Mouse (Mus musculus): ENCODE results near the gene Tcl1b3.
"Not testable (repeated sequence)": the region's sequence is repeated elsewhere in the genome, so short reads cannot be mapped to it uniquely, and the experiment has no call there.

Tcl1b3 gene

DNA sequence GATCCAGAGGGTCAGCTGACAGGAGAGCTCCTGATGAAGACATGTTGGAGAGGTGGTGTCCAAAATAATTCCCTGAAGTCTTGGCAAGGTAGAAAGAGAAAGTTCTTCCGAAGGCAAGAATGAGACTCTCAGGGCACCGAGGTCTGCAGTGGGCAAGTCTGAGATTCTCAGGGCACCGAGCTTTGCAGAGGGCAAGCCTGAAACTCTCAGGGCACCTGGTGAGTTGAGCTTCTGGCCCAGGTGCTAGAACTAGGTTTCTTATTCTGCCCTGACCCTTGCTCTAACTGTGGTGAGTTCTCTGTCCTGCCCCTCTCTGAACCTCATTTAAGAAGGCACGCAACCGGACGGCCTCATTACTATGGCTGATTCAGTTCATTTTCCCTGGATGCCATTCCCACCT, at the start of gene Tcl1b3:
Gene Tcl1b3, plus strand, starts transcription at position 301 of the 400 bp plus-strand sequence.
- not testable (repeated sequence) for DNase-seq

DNA sequence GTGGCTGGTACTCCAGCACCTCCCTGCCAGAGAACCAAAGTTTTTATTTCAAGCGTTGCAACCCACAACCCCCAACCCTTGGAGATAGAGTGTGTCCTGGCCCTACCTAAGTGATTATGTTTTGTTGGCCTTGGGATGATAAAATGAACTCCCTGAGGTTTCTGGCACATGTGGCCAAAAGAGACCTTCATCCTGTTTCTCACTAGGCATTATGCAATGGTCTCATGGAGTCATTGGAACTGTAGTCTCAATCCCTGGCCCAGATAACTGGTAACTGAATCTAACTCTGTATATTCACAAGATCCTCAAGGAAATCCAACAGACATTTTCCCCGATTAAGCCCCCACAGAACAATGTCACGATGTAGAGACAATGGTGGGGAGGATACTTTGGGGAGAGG, 47.7 kb upstream of the Tcl1b3 start:
- no peak for DNase-seq

DNA sequence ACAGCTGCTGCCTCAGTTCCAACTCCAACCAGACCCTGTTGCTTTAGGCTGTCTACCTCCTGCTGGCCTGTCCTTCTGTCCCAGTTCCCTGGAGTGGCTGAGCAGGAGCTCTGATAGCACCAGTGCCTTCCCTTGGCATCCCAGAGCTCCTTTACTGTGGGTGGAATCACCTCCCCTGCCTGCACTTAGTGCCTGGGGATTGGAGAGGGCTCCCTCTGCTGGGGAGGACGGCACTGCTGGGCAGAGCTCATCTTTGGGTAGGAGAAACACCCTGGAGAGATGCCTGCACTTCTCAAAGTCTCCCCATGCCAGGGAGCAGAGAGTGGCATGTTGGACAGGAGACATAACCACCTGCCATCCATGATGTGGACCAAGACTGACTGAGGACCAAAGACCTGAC, 45.9 kb upstream of the Tcl1b3 start:
- DNase-seq: not testable (repeated sequence)

DNA sequence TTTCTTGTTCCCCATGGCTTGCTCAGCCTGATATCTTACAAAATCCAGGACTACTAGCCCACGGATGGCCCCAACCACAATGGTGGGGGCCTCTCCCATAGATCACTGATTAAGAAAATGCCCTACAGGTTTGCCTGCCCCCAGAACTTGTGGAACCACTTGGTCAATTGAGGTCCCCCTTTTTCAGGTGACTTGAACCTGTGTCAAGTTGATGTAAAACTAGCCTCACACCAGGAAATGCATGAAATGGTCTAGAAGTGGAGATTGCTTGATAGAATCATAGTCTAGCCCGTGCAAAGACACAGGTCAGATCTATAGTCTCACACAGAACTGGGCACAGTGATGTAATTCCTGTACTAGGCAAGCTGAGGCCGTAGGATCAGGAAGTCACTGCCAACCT, 45.1 kb upstream of the Tcl1b3 start, which contains the start of gene Tcl1b2:
Gene Tcl1b2, plus strand, starts transcription at position 301 of the 400 bp plus-strand sequence.
- no peak for DNase-seq

DNA sequence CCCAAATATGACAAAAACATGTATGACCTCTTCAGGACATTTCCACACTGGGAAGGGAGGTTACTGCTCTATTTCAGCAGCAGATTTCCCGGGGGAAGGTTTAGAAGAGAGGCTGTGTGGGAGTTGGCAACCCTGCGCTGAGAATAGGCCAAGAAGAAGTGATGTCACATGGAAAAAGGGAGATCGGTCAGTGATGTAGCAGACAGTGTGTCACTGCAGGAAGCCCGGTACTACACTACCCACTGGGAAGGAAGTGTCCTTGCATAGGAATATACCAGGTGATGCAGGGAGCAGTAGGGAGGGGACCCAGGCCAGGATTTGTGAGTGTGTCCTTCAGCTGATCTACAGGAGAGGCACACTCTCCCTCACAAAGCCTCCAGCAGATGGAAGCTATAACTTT, 35.6 kb upstream of the Tcl1b3 start:
- DNase-seq: peak in 1 of 2 experiments; percentile 5

DNA sequence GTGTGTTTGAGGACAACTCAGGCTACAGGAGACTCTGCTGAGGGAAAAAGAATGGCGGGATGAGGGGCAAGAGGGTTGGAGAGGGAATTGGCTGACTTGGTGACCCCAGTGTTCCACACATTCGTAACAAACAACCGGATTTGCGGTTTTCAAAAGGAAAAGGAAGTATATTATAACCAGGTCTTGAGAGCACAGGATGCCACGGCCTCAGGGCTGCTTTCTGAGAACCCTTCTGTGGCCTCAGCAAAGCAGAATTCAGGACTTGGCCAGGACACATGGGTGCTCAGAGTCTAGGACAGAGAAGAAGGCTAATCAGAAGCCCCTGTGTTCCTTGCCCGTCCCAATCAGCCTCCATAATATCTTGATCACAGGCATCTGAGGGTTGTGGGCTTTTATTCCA, 32.0 kb upstream of the Tcl1b3 start:
- no peak for DNase-seq

DNA sequence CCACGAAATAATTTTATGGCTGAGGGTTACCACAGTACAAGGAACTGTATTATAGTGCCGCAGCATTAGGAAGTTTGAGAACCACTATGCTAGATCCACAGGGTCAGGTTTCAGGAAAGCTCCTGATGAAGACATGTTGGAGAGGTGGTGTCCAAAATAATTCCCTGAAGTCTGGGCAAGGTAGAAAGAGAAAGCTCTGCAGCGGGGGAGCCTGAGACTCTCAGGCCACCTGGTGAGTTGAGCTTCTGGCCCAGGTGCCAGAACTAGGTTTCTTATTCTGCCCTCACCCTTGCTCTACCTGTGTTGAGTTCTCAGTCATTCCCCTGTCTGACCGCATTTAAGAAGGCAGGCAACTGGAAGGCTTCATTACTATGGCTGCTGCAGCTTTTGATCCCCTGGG, 31.5 kb upstream of the Tcl1b3 start, which contains the start of gene Tcl1b1:
Gene Tcl1b1, plus strand, starts transcription at position 301 of the 400 bp plus-strand sequence.
- no peak for DNase-seq

DNA sequence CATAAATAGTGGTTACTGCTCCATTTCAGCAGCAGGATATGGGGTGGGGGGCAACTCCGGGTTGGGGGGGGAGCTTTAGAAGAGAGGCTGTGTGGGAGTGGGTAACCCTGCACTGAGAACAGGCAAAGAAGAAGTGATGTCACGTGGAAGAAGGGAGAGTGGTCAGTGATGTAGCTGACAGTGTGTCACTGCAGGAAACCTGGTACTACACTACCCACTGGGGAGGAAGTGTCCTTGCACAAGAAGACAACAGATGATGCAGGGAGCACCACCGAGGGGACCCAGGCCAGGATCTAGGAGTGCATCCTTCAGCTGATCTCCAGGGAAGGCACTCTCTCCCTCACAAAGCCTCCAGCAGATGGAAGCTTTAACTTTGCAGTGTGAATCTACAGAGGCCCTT, 24.1 kb upstream of the Tcl1b3 start:
- DNase-seq: no peak

DNA sequence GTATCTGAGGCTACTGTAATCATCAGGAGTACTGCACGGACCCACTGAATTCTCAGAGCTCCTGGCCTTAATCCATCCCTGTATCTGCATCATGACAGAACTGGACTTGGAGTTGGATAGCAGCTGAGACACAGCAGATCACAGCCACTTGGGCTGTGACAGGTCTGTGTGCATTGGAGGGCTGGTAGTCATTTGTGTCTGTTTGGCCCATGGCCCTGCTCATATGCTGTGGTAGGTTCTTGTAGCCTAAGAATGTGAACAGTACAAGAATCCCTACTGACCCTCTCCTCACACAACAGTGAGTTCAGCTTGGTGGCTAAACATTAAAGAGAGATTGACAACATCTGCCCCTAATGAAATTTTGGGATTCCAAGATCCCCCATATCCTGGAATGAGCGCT, 17.5 kb upstream of the Tcl1b3 start:
- DNase-seq: no peak

DNA sequence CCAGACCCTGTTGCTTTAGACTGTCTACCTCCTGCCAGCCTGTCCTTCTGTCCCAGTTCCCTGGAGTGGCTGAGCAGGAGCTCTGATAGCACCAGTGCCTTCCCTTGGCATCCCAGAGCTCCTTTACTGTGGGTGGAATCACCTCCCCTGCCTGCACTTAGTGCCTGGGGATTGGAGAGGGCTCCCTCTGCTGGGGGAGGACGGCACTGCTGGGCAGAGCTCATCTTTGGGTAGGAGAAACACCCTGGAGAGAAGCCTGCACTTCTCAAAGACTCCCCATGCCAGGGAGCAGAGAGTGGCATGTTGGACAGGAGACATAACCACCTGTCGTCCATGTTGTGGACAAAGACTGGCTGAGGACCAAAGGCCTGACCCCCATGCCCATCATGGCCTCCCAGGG, 16.5 kb upstream of the Tcl1b3 start:
- peak; percentile 75 to 79 for DNase-seq

DNA sequence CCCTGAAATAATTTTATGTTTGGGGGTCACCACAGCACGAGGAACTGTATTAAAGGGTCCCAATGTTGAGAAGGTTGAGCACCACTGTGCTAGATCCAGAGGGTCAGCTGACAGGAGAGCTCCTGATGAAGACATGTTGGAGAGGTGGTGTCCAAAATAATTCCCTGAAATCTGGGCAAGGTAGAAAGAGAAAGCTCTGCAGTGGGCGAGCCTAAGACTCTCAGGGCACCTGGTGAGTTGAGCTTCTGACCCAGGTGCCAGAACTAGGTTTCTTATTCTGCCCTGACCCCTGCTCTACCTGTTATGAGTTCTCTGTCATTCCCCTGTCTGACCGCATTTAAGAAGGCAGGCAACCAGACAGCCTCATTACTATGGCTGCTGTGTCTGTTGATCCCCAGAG, 14.8 kb upstream of the Tcl1b3 start, which contains the start of gene Tcl1b5:
Gene Tcl1b5, plus strand, starts transcription at position 301 of the 400 bp plus-strand sequence.
- not testable (repeated sequence) for DNase-seq

DNA sequence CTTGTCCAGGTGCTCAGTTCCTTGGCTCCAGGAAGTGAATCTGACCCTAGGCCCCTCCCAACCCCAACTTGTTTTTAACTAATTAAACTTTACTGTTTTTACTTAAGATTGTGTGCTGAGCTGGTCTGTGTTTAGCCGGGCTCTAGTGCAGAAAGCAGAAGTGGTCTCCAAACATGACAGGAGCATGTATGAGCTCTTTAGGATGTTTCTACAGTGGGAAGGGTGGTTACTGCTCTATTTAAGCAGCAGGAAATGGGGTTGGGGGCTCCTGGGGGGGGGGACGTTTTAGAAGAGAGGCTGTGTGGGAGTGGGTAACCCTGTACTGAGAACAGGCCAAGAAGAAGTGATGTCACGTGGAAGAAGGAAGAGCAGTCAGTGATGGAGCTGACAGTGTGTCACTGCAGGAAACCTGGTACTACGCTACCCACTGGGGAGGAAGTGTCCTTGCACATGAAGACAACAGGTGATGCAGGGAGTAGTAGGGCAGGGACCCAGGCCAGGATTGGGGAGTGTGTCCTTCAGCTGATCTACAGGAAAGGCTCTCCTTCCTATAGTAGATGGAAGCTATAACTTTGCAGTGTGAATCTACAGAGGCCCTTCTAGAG, 9.7 kb upstream of the Tcl1b3 start:
- not testable (repeated sequence) for DNase-seq

DNA sequence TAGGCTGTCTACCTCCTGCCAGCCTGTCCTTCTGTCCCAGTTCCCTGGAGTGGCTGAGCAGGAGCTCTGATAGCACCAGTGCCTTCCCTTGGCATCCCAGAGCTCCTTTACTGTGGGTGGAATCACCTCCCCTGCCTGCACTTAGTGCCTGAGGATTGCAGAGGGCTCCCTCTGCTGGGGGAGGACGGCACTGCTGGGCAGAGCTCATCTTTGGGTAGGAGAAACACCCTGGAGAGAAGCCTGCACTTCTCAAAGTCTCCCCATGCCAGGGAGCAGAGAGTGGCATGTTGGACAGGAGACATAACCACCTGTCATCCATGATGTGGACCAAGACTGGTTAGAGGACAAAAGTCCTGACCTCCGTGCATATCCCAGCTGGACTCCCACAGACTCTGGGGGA, 1.9 kb upstream of the Tcl1b3 start:
- DNase-seq: peak; percentile 15 to 30

DNA sequence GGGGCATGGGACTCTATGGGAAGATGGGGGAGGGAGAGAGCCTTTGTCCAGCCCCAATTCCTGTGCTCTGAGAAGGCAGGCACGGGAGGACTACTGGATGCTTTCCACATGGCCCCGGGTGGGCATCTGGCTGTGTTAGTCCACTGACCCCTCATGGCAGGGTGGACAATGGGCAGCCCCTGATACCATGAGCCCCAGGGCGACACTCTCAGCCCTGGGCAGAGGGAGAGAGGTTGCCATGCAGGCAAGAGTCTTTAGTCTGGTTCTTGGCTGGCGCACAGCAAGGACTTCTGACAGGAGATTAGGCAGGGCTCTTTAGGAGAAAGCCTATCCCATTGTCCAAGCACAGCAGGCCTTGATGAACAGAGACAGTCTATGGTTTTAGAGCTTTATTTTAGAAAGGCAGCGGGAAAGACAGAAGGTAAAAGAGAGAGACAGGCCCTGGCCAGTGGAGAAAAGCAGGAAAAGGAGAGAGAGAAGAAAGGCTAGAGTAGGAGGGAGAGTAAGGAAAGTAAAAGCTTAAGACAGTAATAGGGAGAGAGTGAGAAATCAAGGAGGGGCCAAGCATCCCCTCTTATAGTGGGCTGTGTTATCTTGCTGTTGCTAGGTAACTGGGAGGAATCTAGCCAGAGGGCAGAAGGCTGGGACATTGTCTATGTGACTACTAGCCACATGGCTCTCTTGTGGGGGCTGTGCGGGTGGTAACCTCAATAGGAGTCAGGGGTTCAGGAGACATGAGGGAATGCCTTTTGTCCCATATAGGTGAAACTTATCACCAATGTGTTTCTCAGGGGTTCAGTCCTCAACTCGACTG, 9.0 kb downstream of the Tcl1b3 start:
- not testable (repeated sequence) for DNase-seq

DNA sequence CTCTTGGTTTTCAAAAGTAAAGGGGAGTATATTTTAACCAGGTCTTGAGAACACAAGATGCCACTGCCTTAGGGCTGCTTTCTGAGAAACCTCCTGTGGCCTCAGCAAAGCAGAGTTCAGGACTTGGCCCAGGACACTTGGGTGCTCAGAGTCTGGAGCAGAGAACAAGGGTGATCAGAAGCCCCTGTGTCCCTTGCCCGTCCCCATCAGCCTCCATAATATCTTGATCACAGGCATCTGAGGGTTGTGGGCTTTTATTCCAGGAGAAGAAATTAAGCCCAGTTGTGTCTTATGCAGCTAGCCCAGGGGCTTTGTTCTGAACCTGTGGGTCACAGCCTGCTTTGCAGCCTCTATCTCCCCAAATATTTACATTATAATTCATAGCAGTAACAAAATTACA, 10.8 kb downstream of the Tcl1b3 start, which contains the start of gene Tcl1b4:
Gene Tcl1b4, plus strand, starts transcription at position 301 of the 400 bp plus-strand sequence.
- DNase-seq: not testable (repeated sequence)

DNA sequence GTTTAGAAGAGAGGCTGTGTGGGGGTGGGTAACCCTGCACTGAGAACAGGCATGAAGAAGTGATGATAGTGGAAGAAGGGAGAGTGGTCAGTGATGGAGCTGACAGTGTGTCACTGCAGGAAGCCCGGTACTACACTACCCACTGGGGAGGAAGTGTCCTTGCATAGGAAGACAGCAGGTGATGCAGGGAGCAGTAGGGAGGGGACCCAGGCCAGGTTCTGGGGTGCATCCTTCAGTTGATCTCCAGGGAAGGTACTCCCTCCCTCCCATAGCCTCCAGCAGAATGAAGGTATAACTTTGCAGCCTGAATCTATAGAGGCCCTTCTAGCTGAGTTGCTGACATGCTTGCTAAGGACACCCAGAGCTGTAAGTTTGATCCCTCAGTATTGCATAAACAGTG, 16.2 kb downstream of the Tcl1b3 start:
- no peak for DNase-seq

DNA sequence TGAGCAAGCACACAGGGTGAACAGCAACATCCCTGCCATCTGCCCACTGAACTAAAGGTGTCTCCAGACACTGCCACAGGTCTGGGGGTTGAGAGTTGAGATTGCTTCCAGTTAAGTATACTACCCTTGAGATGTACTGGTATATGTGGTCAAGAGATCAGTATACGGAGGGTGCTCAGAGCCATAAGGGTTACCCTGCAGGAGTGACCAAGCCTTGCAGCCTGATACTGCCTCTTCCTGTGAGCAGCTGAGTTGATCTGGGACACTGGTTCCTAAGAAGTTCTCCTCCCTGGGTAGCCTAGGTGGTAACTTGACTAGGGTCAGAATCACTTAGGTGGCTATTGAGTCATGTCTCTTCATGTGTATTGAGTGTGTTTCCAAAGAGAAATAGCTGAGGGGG, 17.6 kb downstream of the Tcl1b3 start:
- no peak for DNase-seq

DNA sequence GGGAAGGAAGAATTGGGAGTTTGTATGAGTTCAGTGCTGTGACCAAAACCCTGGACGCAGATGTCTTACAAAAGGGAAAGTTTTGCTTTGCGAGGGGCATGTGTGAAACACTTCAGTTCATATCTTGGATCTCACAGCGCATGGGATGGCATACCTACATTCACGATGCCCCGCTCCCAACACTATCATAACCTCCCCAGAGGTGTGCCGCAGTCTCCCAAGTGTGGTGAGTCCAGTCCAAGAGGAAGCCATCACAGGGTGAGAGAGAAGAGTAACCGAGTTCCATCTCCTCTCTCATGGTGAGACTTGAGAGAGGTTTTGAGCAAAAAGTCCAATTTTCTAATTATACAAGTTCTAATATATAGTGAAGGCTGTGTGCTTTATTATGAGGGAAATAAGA, 18.4 kb downstream of the Tcl1b3 start:
- no peak for DNase-seq

DNA sequence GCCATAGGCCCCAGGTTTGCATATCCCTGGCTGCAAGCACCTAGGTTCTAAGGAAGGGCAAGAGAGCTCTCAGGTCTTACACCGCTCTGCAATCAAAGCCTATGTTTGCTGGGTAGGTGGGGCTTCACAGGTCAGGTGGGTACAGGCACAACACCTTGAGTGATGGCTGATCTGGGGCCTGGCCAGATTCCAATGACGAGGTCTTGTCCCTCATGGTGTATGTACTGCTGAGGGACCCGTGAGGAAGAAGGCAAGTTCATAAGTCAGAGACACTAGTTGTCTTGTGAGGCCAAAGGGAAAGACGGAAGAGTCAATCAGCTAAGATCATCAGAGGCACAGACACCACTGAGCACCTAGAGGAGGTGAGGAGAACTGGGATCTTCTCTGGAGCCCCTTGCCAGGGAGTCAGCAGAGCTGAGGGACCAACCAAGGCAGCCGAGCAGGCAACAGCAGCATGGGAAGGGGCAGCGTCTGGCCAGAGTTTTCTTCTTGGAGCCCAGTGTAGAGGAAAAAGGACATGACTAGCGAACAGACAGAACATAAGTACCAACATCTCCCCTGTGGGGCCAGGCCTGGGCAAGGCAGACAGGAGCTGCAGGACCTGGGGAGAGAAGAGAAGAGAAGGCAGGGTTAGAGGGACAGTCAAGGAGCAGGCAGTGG, 26.4 kb downstream of the Tcl1b3 start:
- DNase-seq: no peak

DNA sequence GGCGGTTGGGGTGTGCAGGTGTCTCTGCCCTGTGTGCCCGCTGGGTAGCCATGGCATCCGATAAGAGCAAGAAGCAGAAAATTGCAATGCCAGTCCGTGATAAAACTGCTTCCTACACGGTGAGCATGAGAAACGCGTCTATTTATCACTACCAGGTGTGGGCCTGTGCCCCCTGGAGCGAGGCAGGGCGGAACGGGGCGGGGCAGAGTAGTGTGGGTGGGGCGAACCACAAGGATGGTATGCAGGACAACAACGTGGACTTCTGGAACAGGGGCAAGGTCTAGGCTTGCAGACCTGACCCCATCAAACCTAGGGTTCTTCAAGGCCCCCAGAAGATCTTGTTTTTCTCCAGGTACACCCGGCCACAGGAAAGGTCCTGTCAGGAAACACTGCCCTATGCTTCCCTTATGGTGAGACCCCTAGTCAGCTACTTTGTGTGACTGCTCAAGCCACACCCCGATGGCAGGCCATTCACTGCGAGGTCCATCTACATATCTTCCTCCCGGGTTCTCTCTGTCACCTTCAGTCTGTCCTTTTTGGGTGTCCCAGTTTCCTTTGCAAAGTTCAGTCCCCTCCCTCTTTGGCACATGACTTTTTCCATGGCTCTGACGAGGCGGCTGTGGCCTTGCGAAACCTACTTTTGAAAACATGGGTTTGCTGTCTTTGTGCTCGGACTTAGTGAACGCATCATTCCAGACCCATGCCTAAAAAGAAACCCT, 31.9 kb downstream of the Tcl1b3 start, which contains the start of gene Tcl1:
Gene Tcl1, minus strand, starts transcription at position 193 of the 719 bp plus-strand sequence.
- DNase-seq: no peak

DNA sequence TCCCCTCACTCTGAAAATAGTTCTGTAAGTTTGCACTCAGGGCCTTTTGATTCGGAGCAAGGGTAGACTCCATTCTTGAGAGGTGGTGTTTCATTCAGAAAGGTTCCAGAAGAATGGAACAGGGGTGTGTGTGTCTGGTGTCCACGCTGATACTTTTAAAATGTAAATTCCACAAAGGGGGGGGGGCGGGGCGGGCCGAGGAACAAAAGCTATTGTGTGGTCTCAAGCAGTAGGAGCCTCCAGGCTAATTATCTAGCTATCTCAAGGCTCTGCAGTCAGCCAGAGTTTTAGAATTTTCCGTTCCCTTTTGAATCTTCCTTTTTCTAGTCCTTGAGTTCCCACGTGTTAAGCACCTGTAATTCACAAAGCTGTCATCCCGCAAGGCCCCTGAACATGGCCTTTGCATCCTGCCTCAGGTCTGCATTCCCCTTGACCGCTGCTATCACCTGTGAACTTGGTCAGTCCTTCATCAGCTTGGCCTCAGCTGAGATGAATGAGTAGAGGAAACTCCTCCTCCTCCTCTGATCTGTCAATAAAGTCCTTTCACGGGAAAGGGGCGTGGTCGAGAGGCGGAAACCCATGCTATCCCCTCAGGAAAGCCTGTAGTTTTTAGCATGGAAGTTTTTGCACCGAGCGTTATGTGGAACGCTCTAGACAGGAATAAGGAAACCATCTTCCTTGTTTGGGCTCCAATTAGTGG, 33.9 kb downstream of the Tcl1b3 start:
- no peak for DNase-seq

DNA sequence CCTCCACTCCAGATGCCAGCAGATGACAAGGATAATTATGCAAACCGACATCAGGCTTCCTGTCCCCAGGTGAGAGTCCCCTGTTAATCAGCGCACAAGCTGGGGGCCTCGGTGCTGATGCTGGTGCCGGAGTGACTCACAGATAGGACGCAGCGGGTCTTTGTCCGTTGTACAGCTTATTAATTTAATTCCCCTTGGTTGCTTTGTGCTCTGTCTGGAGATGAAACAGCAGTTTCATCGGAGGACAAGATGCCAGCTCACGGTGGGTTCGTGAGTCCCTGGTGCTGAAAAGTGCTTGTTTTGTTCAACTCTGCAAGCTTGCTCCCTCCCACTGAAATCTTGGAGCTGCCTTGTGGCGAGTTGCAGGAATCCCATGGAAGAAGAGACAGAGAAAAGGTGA, 43.5 kb downstream of the Tcl1b3 start:
- no peak for DNase-seq
